Mouse (Mus musculus) ovary, postnatal 10 days (tissue): ENCODE data around the gene Nrcam.

Experiments used
- DNase-seq: peaks from one replicate; pipeline ENCODE4 v3.0.0; 2022; ENCODE audit warnings: low spot score

The Nrcam gene

DNA sequence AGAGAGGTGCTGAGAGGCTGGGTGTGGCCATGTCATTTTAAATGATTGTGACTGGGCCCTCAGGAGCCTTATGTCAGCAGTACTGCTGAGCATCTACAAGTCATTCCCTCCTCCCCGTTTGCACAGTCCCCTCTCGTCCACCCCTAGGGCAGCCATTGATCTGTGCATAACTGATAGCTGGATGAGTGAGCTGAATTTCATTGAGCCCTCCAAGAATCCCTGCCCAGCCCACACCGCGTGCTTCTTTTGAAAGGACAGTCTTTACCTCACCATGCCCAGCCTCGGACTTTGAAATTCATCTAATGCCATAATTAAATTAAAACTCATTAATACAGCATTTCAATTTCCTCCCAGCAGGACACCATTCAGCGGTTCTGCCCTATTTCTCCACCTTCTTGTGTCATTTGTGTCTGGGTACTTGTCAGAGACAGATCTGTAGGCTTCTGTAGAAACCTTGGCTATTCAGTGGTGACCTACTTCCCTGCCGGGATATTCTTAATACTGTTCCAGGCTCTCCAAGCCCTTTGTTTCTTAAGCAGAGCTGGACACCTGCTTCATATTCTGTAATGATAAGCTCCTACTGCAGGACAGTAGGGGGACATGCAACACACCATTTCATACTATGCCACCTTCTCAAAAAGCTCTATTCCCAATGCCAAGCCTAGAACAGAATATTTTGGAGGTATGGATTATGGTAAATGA lies 190.9 kb downstream of the Nrcam start:
- DNase-seq: no peak

DNA sequence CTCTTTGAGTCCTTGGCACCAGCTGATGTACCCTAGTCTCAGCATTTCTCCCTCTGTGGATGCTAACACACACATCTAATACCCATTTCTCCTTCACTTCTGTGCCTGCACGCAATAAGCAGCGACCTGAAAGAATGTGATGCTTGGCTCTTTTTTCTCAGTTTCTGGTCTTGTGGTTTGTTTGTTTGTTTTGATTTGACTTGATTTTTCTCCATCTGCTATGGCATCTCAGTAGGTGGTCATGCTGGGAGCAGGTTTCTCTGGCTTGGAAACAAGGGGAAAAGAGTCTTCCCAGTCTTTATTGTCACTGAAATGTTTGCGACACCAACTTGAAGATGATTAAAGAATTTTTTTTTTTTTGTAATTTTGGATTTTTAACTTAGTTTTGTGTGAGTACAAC lies 192.8 kb downstream of the Nrcam start:
- no peak for DNase-seq

DNA sequence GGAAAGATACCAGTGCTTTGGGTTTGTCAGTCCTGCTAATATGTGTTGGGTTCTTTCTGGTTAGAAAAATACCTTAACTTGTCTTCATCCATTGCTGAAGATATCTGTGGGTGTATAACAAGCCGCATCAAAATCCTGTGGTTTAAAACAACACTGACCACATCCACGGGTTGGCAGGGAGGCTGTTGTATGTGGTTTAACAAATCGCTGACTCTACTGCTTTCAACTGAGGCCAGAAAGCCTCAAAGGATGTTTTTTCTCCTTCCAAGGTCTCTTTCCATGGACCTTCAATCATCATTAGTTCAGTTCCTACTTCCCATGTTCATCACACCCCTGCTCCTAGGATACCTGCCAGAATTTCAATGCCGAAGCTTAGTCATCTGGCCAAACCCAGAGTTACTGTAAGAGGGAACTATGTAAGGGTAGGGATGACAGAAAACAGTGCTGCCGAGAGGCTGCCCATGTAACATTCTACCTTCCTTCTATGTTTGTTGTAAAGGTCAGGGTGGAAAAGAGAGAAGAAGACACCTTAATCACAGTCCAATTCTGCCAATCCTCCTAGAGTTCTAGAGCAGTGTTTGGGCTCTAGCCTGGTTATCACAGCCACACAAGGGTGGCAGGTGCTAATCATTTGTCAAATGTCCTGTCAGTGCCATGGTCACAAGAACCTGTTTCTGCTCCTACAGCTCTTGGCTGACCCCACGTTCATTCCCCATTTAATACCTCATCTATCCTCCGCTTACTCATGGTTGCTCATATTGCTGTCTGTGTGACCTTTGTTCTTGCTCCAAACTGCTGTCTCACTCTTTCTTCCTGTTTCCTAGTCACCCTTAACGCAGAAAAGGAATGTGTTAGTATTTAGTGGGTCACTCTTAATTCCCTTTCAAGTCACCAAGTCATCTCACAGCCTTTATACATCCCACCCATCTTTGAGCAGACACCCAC lies 196.2 kb downstream of the Nrcam start:
- no peak for DNase-seq

DNA sequence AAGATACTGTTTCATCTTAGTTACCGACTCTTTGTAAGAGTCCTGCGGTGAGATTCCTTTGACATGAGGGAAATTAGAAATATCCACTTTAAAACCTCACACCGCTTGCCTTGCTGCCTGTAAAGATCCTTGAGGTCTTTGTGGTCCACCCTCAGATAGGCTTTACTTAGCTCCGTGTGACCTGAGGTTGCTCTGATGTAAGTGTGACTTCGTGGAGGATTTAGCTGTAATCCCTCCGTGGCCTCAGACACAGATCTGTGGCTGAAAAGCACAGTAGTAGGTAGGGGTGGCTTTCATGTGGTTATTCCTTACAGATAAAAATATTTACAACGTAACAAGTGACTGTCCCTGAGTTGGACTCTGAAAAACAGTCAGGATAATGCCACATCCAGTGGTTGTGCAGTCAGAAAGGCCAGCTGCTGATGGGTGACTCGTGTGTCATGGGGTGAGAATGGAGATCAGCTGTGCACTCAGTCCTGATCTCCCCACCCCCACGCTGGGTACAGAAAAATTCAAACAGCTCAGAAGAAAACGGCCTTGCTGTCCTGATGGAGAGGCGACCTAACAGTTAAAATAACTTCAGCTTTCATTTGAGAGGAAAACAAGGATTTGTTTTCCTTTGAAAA lies 199.8 kb downstream of the Nrcam start:
- DNase-seq: no peak

DNA sequence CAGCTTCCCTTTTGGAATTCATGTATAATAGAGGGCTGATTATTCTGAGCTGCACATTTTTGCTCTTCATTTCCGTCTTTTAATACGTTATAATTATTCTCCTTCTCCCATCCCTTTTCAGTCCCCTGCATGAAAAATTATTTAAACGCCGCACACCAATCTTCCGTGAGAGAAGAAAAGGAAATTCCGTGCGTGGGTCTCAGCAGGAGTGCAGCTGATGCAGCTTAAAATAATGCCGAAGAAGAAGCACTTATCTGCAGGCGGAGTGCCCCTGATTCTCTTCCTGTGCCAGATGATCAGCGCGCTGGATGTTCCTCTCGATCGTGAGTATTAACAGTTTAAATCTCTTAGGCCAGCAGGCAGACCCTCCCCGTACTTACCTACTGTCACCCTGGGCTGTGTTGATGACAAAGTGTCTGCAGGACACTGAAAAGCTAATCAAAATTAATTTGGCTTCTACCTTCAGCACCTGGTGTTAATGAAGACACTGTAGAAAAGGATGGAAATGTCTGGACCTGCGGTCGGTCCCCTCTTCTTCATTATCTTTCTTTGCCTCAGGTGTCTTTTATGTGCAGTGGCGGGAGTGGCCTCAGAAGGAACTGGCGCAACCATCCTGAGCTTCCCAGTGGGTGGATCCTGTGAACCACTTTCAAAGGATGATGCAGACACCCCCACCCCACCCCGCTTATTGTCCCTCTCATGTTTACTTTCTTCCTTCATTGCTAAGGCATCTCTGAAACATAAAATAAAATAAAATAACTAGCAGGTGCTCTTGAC lies 203.8 kb downstream of the Nrcam start:
- DNase-seq: no peak

DNA sequence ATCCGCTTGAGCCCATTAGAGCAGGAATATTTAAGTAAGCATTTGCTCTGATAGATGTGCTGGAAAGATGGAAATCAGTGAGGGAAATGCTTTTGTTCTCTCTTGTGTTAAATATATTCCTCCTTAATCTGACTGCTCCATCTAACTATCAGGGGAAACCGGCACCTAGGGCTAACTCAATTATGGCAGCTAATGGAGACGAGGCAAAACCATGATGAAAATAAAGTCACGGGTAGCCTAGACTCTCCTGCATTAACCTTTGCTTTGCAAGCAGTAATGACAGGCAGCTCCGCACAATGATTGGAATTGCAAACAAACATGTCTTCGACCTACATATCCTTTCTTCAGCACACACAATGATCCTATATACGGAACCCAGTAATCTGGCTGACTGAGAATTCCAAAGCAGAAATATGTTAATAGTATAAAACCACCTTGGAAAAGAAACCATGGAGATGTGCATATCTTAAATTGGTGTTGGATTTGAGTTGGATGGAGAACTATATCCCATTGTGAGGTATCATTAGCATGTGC lies 205.5 kb downstream of the Nrcam start:
- DNase-seq: no peak

DNA sequence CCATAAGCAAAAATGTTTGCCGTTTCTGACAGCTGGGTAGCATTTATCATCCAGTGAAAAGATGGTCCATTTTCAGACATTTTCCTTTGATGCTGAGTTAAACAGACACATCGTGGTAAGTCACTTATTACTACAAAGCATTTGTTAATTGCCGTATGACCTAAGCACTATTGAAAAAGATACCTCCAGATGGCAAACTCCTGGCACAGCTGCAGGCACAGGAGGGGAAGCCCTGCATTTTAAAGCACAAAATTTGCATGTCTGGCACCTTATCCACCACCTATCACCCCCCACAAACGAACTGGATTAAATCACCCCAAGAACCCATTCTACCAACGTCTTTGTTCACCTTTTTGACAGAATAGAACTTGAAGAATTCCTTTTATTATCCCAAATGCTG lies 206.9 kb downstream of the Nrcam start:
- no peak for DNase-seq

DNA sequence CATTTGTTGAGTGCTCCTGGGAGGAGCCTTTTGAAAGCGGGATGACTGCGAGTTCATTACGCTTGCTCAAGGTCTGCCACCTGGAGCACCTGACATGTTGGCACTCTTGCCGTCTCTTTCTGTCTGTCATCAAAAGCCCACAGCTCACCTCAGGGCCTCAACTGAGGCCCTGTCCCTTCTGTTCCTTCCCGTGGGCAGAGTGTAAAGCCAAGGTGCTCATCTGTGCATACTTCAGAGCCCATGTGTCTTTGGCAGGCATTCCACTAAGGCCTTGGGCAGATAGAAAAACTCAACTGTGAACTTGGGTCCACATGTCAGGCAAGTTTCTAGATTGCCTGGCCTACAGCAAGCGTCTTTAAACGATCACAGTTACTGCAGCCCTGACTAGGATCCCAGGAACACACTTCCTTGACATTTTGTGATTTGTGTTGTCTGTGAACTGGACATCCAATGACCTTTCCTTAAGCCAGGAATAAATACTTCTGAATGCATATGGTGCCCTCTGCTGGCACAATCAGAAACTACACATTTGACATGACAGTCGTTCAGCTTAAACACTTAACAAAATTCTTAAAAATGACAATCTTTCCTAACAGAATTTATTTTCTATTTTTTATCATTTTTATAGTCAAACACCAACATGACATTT lies 219.2 kb downstream of the Nrcam start:
- DNase-seq: peak; percentile 46

DNA sequence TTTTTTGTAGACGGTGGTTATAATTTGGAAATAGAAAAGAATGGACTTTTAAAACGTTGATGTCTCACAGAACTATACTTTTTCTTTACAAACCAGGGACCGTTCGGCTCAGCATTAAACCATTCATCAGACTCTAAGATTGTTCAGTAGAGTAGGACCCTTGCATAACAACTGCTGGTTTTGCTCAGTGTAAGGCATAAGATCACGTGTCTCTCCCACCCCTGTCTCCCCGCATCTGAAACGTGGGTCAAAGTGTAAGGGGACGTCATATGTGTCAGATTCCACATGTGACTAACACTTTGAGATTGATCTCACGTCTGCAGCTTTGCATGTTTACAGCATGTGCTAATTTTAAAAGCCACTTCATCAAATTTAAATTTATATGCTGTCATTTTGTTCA lies 219.8 kb downstream of the Nrcam start:
- no peak for DNase-seq

DNA sequence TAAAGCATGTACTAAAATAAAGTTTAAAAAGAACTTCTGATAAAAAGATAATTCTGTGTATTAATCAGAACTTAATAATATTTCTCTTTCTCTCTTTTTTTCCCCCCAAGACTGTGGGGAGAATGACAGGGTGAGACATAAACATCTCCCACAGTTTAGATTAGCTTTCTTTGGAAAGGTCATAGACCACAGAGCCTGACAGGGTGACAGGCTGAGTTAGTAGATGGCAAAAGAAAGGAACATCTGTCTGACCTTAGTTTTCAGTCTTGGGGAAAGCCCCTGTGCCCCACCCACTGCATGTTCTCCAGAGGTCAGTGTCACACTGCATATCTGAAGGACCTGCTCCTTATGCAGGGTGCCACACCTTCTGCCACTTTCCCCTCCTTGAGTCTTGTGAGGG lies 222.9 kb downstream of the Nrcam start:
- no peak for DNase-seq

DNA sequence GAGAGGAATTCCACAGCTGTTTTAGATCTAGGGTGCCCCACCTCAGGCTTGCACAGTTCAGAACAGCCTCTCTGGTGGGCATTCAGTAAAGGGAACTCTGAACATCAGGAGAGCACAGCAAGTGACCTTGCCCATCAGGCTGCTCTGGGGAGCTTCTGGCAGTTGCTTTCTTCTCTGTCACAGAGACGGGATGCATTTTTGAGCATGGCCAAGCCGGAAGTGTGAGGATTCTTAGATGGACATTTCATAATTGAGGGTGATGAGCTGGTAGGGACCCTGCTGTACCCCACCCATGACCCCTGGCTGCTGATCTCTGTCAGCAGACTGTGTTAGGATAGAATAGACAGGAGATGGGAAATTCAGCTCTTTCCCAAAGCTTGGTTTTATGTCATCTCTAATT lies 225.4 kb downstream of the Nrcam start:
- no peak for DNase-seq

DNA sequence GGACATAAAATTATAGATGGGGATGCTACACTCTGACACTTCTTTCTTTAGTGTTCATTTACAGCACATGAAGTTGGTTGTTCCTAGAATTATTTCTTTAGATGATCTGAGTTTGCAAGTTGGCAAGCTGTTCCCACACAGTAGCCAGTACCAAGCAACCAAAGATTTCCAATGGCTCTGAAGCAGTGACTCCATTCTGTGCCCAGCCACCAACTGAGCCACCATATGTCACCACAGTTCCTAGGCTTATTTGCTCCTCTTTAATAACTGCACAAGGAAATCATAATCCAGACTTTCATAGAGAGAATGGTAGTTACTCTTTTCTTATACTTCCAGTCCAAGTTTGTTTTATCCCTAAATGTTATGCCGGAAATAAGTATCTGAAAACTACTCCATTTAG lies 226.1 kb downstream of the Nrcam start:
- no peak for DNase-seq

DNA sequence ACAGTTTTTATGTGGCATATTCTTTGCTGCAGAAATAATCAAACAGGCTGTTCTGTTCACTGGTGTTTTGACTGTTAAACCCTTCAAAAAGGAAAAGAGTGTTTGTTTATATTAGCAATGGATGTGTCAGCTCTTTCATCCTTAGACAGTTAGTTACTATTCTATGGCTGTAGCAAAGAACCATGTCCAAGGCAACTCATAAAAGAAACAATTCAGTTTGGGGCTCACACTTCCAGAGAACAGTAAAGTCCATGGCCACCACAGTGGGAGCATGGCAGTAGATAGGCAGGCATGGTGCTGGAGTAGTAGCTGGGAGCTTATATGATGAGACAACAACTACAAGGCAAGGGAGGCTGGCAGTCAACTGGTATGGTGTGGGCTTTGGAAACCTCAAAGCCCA lies 231.3 kb downstream of the Nrcam start:
- DNase-seq: no peak

DNA sequence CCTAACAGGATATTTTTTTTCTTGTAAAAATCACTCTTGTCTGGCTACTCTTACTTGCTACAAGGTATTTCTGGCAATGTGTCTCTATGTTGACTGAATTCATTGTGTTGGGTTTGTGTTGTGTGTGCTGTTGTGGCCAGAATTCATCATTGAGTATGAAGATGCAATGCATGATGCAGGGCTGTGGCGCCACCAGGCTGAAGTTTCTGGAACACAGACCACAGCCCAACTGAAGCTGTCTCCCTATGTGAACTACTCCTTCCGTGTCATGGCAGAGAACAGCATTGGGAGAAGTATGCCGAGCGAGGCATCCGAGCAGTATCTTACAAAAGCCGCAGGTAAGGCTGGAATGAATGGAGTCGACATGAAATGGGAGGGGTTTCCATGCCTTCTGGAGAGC lies 241.4 kb downstream of the Nrcam start:
- no peak for DNase-seq

DNA sequence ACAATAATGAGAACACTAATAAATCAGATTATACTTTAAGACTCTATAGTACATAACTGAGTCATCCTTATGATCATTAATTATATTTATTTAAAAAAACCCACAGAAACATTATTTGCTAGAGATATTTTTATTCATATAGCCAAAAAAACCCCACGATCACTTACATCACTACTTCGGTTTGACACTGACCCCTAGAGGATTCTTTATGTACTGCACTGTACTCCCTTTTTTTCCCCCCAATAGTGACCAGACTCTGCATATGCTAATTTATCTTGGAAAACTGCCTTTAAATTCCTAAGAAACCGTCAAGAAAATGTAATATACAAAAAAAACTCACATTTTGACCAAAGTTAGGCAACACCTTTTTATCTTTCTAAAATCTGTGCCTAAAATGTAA lies 244.0 kb downstream of the Nrcam start:
- DNase-seq: no peak

DNA sequence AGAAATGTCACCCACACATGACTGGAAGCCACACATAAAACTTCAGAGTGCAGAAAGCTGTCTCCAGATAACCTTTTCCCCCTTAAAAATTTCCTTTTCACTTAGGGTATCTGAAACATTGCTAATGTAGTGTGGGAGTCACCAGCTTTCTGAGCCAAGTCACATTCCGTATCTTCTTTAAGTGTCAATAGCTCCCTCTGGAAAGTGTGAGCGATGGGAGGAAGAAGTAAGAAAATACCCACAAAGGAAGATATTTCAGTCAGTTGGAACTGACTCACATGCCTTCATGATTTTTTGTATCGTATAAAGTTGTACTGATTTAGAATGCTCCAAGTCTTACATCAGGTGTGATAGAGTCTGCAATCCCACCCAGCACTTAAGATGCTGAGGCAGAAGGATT lies 245.5 kb downstream of the Nrcam start:
- DNase-seq: no peak

DNA sequence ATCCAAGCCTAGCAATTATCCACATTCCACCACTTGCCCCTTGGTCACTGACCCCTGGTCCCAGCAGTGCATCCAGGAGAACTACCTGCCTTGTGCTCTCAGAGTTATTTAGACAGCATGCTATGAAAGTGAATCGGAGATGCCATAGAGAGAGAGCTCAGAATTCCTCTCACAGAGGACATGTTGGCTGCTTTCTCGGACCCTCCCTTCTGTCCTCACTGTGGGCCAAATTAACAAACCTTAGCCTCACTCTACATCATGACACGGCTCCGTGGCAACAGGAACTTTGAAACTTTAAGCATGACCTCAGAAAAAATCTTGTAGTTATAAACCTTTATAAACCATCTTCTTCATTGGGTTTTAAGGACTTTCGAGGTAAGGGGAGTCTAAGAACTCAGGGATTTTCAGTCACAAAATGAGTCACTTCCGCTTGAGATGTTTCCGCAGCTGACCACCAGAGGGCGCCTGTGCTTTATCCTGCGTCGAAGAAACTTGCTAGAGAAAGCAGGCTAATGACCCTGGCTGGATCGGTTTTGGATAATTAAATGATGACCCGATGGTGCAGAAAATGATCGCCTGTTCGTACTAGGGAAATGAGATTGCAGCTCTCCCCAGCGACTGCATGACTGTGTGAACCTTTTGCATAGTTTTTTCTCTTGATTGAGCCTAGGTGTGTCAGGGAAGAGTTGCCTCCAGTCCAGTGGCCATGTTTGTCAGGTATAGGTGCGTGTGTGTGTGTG lies 272.9 kb downstream of the Nrcam start:
- peak; percentile 35 for DNase-seq

DNA sequence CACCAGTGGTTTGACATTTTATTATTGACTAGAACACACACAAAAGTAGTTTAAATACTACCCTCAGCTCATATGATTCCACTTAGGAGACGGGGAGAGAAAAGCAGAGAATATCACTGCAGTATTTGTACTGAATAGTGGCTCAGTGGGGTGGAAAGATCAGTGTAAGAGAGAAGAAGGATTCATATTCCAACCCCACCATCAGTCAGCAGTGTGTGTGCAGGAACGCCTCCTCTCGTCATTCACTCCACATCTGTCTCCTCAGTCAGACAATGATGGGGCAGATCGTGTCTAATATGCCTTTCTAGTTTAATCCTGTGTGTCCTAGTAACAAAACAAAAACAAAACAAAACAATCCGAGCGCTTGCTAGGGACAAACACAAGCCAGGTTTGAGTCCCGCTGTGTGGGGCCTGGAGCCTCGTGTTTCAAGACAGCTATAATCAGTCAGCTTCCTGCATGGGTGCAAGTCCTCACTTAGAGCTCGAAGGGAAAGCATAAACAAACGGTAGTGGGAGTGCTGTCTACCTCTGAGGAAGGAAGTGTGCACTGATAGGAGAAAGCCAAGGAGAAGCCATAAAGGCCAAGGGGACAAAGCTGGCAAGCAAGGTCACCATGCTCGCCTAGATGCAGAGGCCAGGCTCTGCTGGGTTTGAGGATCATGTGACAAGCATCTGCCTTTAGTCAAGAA lies 273.7 kb downstream of the Nrcam start:
- no peak for DNase-seq

DNA sequence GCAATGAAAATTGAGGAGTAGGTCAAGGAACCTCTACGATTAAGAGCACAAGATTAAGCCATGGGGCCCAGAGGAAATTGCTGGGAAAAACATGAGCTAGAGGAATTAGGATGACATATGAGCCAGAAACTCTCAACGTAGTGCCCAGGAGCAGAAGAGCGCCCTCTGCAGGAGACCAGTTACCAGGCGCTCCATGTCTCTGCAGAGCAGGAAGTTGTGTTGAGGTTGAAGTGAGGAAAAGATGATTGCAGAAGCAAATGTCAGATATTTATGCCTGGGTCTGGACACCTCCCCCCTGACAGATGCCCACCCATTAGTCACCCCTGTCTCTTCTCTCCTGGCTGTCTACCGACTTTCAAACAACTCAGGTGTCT lies 274.3 kb downstream of the Nrcam start:
- no peak for DNase-seq

DNA sequence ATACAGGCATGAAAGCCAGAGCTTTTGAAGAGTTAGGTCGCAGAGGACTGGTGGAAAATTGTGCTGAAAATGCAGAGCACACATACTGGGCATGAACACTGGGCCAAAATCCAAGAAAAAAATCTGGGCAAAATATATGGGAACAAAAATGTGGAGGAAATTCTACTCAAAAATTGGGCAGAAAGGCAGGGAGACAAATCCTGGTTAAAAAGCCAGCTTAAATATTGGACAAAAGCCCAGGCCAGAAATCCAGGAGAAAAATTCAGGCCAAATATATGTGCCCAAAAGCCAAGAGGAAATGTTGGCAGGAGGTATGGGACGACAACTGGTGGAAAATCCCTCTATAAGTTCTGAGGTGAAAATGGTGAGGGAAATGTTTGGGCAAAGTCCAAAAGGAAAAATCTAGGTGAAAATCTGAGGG lies 288.3 kb downstream of the Nrcam start:
- no peak for DNase-seq
